In genomic region chr2:26585713-26586112, GRCm38 (mm10) we compare ENCODE assay signal across 9 mouse cellular contexts. TPM values are rescaled to one million over a fixed set of nuclear protein-coding genes. Genes with fewer than 3 reads are reported as not detected.
DNase-seq lines count a peak whose midpoint lies in the region; ATAC-seq and TF ChIP-seq lines count a peak whose summit lies in the region.
"Had no signal": no experiment of that assay in that cellular context is flagged by ENCODE, and none has a peak within 500 bp of the region (broad histone marks: within the 10 kb centered on the region; RNA-seq: fewer than 3 reads in every experiment).

No protein-coding gene starts in this region.

- H3K9ac ChIP-seq in heart, embryonic 16.5 days (ENCODE audit: low read length), result peak overlapping the region; percentile 83
- H3K9ac ChIP-seq in liver, postnatal 0 days (replicated peaks), result peak overlapping the region; percentile 59; the same call in 1 of the 2 replicates

- no peak for TF ChIP-seq CTCF in liver, postnatal 0 days (IDR thresholded peaks at IDR 0.05; ENCODE audit: low read depth)

- H3K4me1 ChIP-seq in heart, embryonic 16.5 days (ENCODE audit: control insufficient read depth, insufficient read depth, low read length), result peaks cover 19% of the 10 kb centered on the region
- H3K4me1 ChIP-seq in liver, postnatal 0 days (ENCODE audit: insufficient read depth), result peaks cover 8% of the 10 kb centered on the region

- H3K4me3 ChIP-seq in heart, embryonic 16.5 days (ENCODE audit: low read length), result peak overlapping the region; percentile 73
- H3K4me3 ChIP-seq in liver, postnatal 0 days (ENCODE audit: low read depth, low read length), result peak overlapping the region; percentile 66; the same call in 1 of the 2 replicates

- no peak overlapping the region for H3K4me2 ChIP-seq in heart, embryonic 16.5 days (ENCODE audit: low read depth, low read length)
- 0 out of 2 replicates have a peak overlapping the region, but pooled peaks have one; percentile 87 for H3K4me2 ChIP-seq in liver, postnatal 0 days (ENCODE audit: low read depth, low read length)

- ATAC-seq in heart, embryonic 16.5 days (replicated peaks; ENCODE audit: extremely low read depth, insufficient read depth, low FRiP score), result no peak
- ATAC-seq in liver, postnatal 0 days, result no peak

- H3K9me3 ChIP-seq in heart, embryonic 16.5 days (replicated peaks; ENCODE audit: control insufficient read depth, low read length), result no peaks in the 10 kb centered on the region
- H3K9me3 ChIP-seq in liver, postnatal 0 days (ENCODE audit: low read length), result no peaks in the 10 kb centered on the region

- no peak for TF ChIP-seq EP300 in liver, postnatal 0 days (IDR thresholded peaks at IDR 0.05; ENCODE audit: low read depth)

- 51% methylated on average over 6 of the region's 6 CpGs for WGBS in heart, embryonic 16.5 days
- WGBS in liver, postnatal 0 days (ENCODE audit: insufficient replicate concordance), result 49% methylated on average over 6 of the region's 6 CpGs

- DNase-seq in gastrocnemius, postnatal 25 days, result peak; percentile 56
- no peak for DNase-seq in gastrocnemius, adult 8-10 months (ENCODE audit: low spot score in 2 of 2)
- DNase-seq in adipocyte (ENCODE audit: low spot score), result peak; percentile 57
- DNase-seq in liver, postnatal 0 days, result no peak
- no peak for DNase-seq in embryo, embryonic 9.5 days (ENCODE audit: extremely low spot score)
- DNase-seq in adrenal gland, adult 2 months, result no peak
- DNase-seq in urinary bladder, postnatal 4 days (ENCODE audit: low spot score in 2 of 2), result no peak

- H3K27me3 ChIP-seq in heart, embryonic 16.5 days (ENCODE audit: control insufficient read depth, insufficient read depth, low read length), result no peaks in the 10 kb centered on the region; the same call in 1 of the 2 replicates
- 0 out of 2 replicates have a peak, but pooled peaks cover 2% of the 10 kb centered on the region for H3K27me3 ChIP-seq in liver, postnatal 0 days (ENCODE audit: insufficient read depth, low read length)

- no peaks in the 10 kb centered on the region; the same call in 1 of the 2 replicates for H3K36me3 ChIP-seq in heart, embryonic 16.5 days (ENCODE audit: control insufficient read depth, insufficient read depth)
- no peaks in the 10 kb centered on the region for H3K36me3 ChIP-seq in liver, postnatal 0 days (replicated peaks; ENCODE audit: insufficient read depth, low read length)

- H3K27ac ChIP-seq in heart, embryonic 16.5 days (ENCODE audit: low read length), result peak overlapping the region; percentile 81
- H3K27ac ChIP-seq in liver, postnatal 0 days (ENCODE audit: low read depth), result peak overlapping the region; percentile 9; the same call in 1 of the 2 replicates

RNA-seq across cellular contexts. Expression of gene Gm20532, which starts 0.7 kb away (rescaled TPM):
- not detected for total RNA-seq in gastrocnemius, postnatal 25 days (2021)
- not detected for total RNA-seq in gastrocnemius, adult 8-10 months (2022)
- polyA plus RNA-seq in heart, embryonic 16.5 days (2015; fragmentation: Nextera tagmentation; extraction: Ambion mirVana), result not detected in 2 replicates
- not detected in 2 replicates for polyA plus RNA-seq in liver, postnatal 0 days (2015; fragmentation: Nextera tagmentation; extraction: Ambion mirVana)
- not detected for total RNA-seq in adrenal gland, adult 2 months (2021)
- not detected in 2 replicates for polyA plus RNA-seq in adrenal gland, adult 2 months (2012; rRNA removed)
- total RNA-seq: ES-E14 had no signal

RNA-seq across cellular contexts. Expression of gene Egfl7, which starts 5.9 kb away (rescaled TPM):
- 10 to 100 TPM; 42.3 to 67.2 TPM for total RNA-seq in gastrocnemius, postnatal 25 days (2021)
- 10 to 100 TPM; 28.7 to 37.4 (median 31.6) TPM for total RNA-seq in gastrocnemius, adult 8-10 months (2022)
- polyA plus RNA-seq in heart, embryonic 16.5 days (2015; fragmentation: Nextera tagmentation; extraction: Ambion mirVana), result 188 and 216 TPM in 2 replicates
- polyA plus RNA-seq in liver, postnatal 0 days (2015; fragmentation: Nextera tagmentation; extraction: Ambion mirVana), result 49.6 and 53.0 TPM in 2 replicates
- total RNA-seq in adrenal gland, adult 2 months (2021), result 100 to 1,000 TPM in 1 of 2 experiments, 10 to 100 TPM in 1; 71.2 to 146 TPM
- polyA plus RNA-seq in adrenal gland, adult 2 months (2012; rRNA removed), result 355 and 444 TPM in 2 replicates

RNA-seq across cellular contexts. Expression of gene Agpat2, which starts 18.5 kb away (rescaled TPM):
- total RNA-seq in gastrocnemius, postnatal 25 days (2021), result 10 to 100 TPM in 1 of 2 experiments, 1 to 10 TPM in 1; 3.0 to 14.6 TPM
- 1 to 10 TPM; 2.9 to 8.9 (median 5.6) TPM for total RNA-seq in gastrocnemius, adult 8-10 months (2022)
- polyA plus RNA-seq in heart, embryonic 16.5 days (2015; fragmentation: Nextera tagmentation; extraction: Ambion mirVana), result 25.9 and 28.5 TPM in 2 replicates
- polyA plus RNA-seq in liver, postnatal 0 days (2015; fragmentation: Nextera tagmentation; extraction: Ambion mirVana), result 215 and 221 TPM in 2 replicates
- 100 to 1,000 TPM; 469 to 591 TPM for total RNA-seq in adrenal gland, adult 2 months (2021)
- polyA plus RNA-seq in adrenal gland, adult 2 months (2012; rRNA removed), result 584 and 714 TPM in 2 replicates

RNA-seq across cellular contexts. Expression of gene Fam69b, which starts 42.5 kb away (rescaled TPM):
- total RNA-seq in gastrocnemius, postnatal 25 days (2021), result 1 to 10 TPM; 1.3 to 2.5 TPM
- total RNA-seq in gastrocnemius, adult 8-10 months (2022), result 1 to 10 TPM; 1.3 to 2.1 (median 1.6) TPM
- 12.5 and 15.8 TPM in 2 replicates for polyA plus RNA-seq in heart, embryonic 16.5 days (2015; fragmentation: Nextera tagmentation; extraction: Ambion mirVana)
- 0.48 and 0.56 TPM in 2 replicates for polyA plus RNA-seq in liver, postnatal 0 days (2015; fragmentation: Nextera tagmentation; extraction: Ambion mirVana)
- 10 to 100 TPM in 1 of 2 experiments, 1 to 10 TPM in 1; 6.9 to 15.7 TPM for total RNA-seq in adrenal gland, adult 2 months (2021)
- 21.8 and 33.4 TPM in 2 replicates for polyA plus RNA-seq in adrenal gland, adult 2 months (2012; rRNA removed)

Comparison
In these comparisons a context has a peak if more than half of its experiments do, and no peak if none do; other contexts are left out.
1. DNase-seq: peak in gastrocnemius, postnatal 25 days (single experiment) and adipocyte (single experiment); none in gastrocnemius, adult 8-10 months (0 of 2), liver, postnatal 0 days (single experiment), embryo, embryonic 9.5 days (single experiment), adrenal gland, adult 2 months (single experiment) and urinary bladder, postnatal 4 days (0 of 2).
2. RNA of gene Agpat2, which starts 18.5 kb away (total RNA-seq): 469 to 591 TPM in adrenal gland, adult 2 months; 3.0 to 14.6 TPM in gastrocnemius, postnatal 25 days and 2.9 to 8.9 TPM in gastrocnemius, adult 8-10 months; every median in the first group is over 10 times any median in the second.